Mouse (Mus musculus) layer of hippocampus, adult 2 months (tissue): Measurements from ENCODE around the gene Nip7. TPM values are rescaled to one million over a fixed set of nuclear protein-coding genes. Genes with fewer than 3 reads are reported as not detected.
"Not testable (repeated sequence)": the region's sequence is repeated elsewhere in the genome, so short reads cannot be mapped to it uniquely, and the experiment has no call there.

ENCODE experiments used
- DNase-seq, 2 experiments: peaks; one replicate each; pipeline ENCODE4 v3.0.0; 2022; ENCODE audit warnings: low spot score in 2 of 2
- H3K27ac ChIP-seq: fragments of 200-600 bp; 2 replicates; pipeline ENCODE4 v1.8.1; 2022
- H3K4me3 ChIP-seq: fragments of 200-600 bp; 2 replicates; pipeline ENCODE4 v1.8.1; 2022; ENCODE audit warnings: mild to moderate bottlenecking
- CTCF ChIP-seq: fragments of 200-600 bp; conservative IDR thresholded peaks from 2 replicates; pipeline ENCODE4 v1.8.1; 2022; ENCODE audit warnings: antibody characterized with exemption, mild to moderate bottlenecking, moderate library complexity
- microRNA-seq, 2 experiments: library from miRNA; unstranded; fragments of <30 nt; microRNA quantifications; one replicate each; pipeline ENCODE4 v1.2.0; 2021
- total RNA-seq, 2 experiments: library from RNA; stranded (reverse); gene quantifications; 2 replicates each; pipeline ENCODE4 v1.2.3; 2021

The Nip7 gene
- total RNA-seq, 2 experiments from 2014 or later, result 43.5 to 46.2 TPM

DNA sequence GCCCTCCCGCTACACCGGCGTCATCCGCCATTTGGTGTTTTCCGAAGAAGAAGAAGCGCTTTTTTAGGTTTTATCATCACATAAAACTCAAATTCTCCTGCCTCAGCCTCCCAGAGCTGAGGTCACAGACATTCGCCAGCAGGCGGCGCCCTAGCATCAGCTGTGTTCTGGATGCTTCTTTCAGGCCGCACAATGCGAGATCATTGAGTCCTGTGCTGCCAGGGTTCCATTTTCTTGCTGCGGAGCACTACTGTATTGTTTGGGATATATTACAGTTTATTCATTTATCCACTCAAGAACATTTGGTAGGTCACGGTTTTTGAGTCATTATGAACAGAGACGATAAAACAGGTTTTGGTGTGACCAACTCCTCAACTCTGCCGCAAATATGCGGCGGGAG lies 28.7 kb downstream of the Nip7 start:
- no peak overlapping the region for H3K27ac ChIP-seq
- TF ChIP-seq CTCF, result peak; percentile 54
- H3K4me3 ChIP-seq, result no peak overlapping the region

DNA sequence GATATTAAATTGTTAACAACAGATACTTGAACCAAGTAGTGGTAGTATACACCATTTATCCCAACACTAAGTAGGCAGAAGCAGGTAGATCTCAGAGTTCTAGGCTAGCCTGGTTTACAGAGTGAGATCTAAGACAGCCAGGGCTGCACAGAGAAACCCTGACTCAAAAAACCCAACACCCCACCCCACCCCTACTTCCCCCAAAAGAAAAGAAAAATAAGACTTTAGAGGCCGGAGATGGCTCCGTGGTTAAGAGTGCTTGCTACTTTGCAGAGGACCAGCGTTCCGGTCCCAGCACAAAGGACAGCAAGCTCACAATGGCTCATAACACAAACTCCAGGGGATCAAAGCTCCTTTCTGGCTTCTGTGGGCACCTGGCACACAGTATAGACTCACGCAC lies 29.3 kb downstream of the Nip7 start:
- no peak overlapping the region for H3K4me3 ChIP-seq
- DNase-seq, result no peak
- no peak overlapping the region for H3K27ac ChIP-seq
- no peak for TF ChIP-seq CTCF

More for the DNA sequence above, 28.7 kb downstream of the Nip7 start:
- DNase-seq, result no peak

DNA sequence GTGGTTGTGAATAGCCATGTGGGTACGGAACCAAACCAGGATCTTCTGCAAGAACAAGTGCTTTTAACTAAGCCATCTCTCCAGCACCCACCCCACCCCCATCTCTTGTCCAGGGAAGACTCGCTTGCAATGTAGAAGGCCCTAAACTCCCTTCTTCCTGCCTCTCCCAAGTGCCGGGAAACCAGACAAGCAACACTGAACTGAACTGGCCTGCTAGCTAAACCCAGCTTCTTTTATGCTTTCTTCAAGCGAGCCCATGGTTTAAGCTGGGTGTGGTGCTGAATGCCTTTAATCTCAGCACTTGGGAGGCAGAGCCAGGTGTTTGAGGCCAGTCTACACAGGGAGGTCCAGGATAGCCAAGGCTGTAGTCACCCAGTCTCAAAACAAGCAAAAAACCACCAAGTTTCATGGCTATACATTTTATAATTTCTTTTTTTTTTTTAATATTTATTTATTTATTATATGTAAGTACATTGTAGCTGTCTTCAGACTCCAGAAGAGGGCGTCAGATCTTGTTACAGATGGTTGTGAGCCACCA lies 31.9 kb downstream of the Nip7 start:
- no peak for TF ChIP-seq CTCF
- no peak overlapping the region for H3K27ac ChIP-seq
- H3K4me3 ChIP-seq, result no peak overlapping the region
- DNase-seq, result no peak

DNA sequence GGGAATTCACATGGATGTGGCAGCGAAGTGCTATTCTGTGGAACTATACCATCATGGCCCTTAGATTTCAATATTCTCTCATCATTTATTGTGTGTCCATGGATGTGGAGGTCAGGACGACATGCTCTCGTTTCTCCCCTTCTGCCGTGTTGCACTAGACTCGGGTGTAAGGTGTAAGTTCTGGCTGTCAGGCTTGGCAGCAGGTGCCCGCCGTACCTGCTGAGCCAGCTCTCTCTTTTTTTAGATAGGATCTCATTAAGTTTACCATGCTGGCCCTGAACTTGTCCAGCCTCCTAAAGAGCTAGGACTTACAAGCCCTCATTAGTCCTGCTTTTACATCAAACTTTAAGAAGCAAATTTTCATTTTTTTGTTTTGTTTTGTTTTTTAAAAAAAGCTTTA lies 33.9 kb downstream of the Nip7 start:
- no peak overlapping the region for H3K4me3 ChIP-seq
- TF ChIP-seq CTCF, result no peak
- no peak for DNase-seq
- no peak overlapping the region for H3K27ac ChIP-seq

DNA sequence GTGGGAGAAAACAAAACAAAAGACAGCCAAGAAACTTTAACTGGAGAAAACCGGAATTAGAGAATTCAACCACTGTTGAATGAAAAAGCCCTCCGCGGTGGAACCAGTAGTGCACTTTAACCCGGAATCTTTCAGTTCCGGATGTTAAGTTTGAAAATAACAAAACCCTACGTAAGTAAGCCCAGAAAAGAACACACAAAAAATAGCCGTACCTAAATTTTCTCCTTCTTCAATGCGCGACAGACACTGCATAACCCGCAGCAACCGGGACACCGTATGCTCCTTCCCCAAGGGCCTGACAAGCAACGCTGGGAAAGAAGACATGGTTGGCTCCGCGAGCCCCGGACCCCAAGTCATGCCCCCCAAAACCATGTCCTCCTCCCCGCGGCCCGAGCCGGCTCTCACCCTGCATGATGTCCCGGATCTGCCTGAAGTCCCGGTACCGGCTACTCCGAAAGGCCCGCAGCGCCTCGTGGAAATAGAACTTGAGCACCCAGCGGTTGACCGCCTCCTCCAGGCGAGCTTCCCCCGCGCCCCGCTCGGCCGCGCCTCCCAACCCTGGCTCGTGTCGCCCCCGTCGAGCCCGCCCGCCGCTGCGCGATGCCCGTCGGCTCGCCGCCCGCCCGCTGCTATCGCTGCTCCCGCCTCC lies 39.2 kb downstream of the Nip7 start:
- DNase-seq, result no peak
- H3K27ac ChIP-seq, result peak overlapping the region; percentile 93
- TF ChIP-seq CTCF, result no peak
- peak overlapping the region; percentile 78 for H3K4me3 ChIP-seq

DNA sequence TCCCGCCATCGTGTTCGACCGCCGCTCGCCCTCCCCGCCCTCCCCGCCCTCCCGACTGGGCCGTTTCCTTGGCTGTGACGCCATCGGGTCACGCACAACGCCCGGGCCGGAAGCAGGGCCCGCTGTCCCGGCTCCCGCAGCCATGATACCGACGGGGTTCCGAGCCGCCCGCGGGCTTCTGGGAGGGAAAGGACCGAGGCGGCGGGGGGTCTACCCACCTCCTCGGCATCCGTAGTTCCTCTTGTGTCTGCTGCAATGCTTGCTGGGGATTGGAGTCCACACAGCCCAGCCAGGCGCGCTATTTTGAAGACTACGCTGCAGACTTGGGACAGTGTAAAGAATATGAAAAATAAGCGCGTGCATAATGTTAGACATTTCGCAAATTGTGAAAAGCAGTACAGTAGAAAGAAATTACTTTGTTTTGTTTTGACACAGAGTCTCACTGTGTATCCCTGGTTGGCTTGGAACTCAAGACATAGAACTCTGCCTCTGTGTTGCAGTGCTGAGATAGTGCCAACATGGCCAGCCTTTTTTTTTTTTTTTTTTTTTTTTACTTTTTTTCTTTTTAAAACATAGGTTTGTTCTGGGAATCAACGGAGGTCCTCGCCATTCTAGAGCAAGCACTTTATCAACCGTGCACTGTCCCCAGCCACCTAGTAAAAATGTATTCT lies 39.8 kb downstream of the Nip7 start, which contains the start of gene Terf2:
TSS of gene Terf2 (minus strand) at position 182 of the 671 bp plus-strand sequence.
- peak; percentile 95 to 96 for DNase-seq
- H3K4me3 ChIP-seq, result peak within 1 kb of the TSS; percentile 78
- TF ChIP-seq CTCF, result no peak
- peak within 1 kb of the TSS; percentile 93 for H3K27ac ChIP-seq

DNA sequence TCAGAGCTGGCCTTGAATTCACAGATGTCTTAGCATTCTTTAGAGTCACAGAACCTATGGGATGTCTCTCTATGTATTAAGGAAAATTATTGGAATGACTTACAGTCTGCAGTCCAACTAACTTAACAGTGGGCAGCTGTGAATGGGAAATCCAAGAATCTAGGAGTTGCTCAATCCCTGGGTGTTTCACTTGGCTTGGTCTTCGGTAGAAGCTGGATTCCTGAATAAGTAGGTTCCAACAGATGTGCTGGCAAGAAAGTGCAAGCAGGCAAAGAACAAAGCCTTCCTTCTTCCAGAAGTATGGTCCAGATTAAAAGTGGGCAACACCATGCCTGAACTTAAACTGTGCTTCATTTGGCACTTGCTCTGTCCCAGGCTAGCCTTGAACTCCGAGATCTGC lies 44.0 kb downstream of the Nip7 start:
- Histone ChIP-seq H3K27ac (no peak overlapping the region), H3K4me3 (no peak overlapping the region)
- DNase-seq, result no peak
- TF ChIP-seq CTCF, result no peak

DNA sequence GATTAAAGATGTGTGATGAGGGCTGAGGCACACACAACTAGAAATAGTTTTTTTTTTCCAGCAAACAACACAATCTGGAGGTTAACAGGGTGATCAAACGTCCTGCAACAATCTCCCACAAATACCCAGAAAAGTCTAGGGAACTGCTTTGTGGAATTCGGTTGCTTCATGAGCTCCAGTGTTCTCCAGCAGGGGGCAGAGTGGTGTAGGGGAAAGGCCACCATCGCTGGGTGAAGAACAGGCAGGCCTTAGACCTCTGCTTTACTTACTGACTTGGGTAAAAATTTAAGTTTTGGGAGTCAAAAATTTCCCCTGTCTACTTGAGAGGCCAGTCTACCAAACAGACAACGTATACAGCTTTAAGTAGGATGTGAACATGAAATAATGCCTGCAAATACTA lies 47.9 kb downstream of the Nip7 start:
- DNase-seq, result peak; percentile 48 to 87
- TF ChIP-seq CTCF, result peak; percentile 91
- no peak overlapping the region for H3K27ac ChIP-seq
- H3K4me3 ChIP-seq, result no peak overlapping the region

DNA sequence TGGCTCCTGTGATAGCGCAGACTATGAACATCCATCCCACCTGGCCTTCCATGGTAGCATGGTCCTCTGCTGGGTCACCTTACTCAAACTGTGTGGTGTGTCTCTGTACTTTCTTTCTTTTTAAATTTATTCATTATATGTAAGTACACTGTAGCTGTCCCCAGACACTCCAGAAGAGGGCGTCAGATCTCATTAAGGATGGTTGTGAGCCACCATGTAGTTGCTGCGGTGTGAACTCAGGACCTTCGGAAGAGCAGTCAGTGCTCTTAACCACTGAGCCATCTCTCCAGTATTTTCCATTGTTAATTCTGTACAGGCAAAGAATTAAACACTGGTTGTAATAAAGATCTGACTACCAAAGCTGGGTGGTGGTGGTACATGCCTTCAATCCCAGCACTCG lies 51.4 kb downstream of the Nip7 start:
- not testable (repeated sequence) for H3K4me3 ChIP-seq, H3K27ac ChIP-seq, DNase-seq

DNA sequence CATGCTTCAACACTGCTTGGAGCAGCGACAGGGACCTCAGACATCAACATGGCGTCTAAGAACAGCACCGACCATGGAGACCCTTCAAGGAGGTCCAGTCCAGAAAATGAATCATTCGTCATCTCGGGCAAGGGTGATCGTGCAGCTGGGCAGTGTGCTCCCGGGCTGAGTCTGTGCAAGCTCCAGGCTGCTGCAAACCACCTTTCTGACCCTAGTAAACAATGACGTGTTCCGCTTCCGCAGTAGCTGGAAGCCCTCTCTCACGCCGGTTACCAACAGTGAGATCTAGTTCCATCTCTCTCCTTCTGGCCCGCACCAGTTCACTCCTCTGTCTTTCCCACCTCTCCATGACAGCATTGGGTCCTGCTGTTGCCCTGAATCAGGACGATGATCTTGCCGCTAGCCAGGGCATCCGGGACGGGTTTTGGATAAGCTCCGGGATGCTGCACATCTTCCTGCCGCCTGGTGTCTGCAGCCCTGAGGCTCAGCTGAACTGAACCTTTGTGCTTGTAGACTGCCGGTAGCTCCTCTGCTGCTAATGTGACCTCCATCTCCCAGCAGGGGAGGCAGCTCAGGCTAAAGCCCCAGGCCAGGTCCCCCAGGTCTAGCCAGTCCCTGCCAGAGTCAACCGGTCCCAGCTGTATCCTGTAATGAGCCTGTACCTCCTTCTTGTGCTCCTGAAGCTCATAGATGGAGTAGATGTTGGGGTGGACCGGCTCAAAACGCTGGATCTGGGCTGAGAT lies 52.5 kb downstream of the Nip7 start:
- TF ChIP-seq CTCF, result no peak
- Histone ChIP-seq H3K4me3 (no peak overlapping the region), H3K27ac (no peak overlapping the region)
- DNase-seq, result no peak

DNA sequence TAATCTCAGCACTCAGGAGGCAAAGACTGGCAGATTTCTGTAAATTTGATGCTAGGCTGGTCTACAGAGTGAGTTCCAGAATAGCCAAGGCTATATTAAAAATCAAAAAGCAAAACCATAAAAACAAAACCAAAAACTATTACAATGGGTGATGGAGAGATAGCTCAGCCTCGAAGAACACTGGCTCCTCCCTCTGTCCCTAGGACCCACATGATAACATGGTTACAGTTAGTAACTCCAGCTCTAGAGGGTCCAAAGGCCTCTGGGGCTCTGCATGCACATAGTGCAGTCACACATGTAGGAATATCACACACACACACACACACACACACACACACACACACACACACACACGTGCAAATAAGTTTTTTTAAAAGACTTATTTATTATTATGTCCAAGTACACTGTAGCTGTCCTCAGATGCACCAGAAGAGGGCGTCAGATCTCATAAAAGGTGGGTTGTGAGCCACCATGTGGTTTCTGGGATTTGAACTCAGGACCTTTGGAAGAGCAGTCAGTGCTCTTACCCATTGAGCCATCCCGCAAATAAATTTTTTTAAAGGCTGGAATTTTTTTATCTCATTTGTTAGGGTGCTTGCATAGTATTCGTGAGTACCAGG lies 53.2 kb downstream of the Nip7 start:
- peak; percentile 20 for TF ChIP-seq CTCF
- DNase-seq, result no peak
- Histone ChIP-seq H3K4me3 (no peak overlapping the region), H3K27ac (no peak overlapping the region)

Small RNA genes lying within 50 kb of the gene (microRNA-seq; reads per million reads assigned to microRNA genes)
- gene Mir7075, result 1.1 to 2.9 reads per million in 2 experiments

Other genes with a start within 250 kb of the Nip7 start
- gene Has3, start 186.6 kb upstream of the Nip7 start, total RNA-seq, result 1 to 10 TPM; 1.3 to 1.9 TPM
- 10 to 100 TPM; 43.4 to 47.9 TPM for gene Utp4, start 163.2 kb upstream of the Nip7 start, total RNA-seq
- gene Sntb2, start 121.1 kb upstream of the Nip7 start, total RNA-seq, result 10 to 100 TPM; 24.8 to 24.9 TPM
- 100 to 1,000 TPM; 112 to 116 TPM for gene Vps4a, start 25.7 kb upstream of the Nip7 start, total RNA-seq
- 10 to 100 TPM; 25.2 to 26.1 TPM for gene Pdf, start 8.3 kb upstream of the Nip7 start, total RNA-seq
- 10 to 100 TPM; 27.8 to 32.5 TPM for gene Cog8, start 188 bp upstream of the Nip7 start, total RNA-seq
- gene Tmed6, start 8.8 kb downstream of the Nip7 start, total RNA-seq, result under 1 TPM in 1 of 2 experiments, not detected in 1; 0.42 TPM
- 10 to 100 TPM; 32.7 to 39.2 TPM for gene Terf2, start 39.7 kb downstream of the Nip7 start, total RNA-seq
- 100 to 1,000 TPM; 103 to 104 TPM for gene Cyb5b, start 93.8 kb downstream of the Nip7 start, total RNA-seq
- gene Nfat5, start 236.6 kb downstream of the Nip7 start, total RNA-seq, result 10 to 100 TPM; 57.4 to 69.3 TPM